Mouse (Mus musculus): ENCODE data around the gene Rab20. TPM values are rescaled to one million over a fixed set of nuclear protein-coding genes. Genes with fewer than 3 reads are reported as not detected.

Gene Rab20
- polyA plus RNA-seq, 1 experiment from 2014 or later, result 5.8 TPM

DNA sequence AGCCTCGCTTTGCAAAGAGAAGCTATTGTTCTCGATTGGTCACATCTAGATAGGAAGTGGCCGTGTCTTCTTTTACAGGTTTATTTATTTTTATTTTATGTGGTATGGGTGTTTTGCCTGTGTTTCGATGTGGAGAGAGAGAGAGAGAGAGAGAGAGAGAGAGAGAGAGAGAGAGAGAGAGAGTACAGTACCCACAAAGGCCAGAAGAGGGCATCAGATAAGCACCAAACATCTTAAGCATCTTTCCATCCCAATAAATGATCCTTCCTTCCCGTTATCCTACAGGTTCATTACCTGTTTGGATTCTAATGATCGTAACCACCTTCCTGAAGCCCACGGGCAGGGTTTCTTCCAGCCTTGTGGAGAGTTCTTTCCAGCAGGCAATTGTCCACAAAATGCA, 55.4 kb downstream of the Rab20 start:
- Histone ChIP-seq H3K4me1 (replicated peaks) (no peaks in the 10 kb centered on the region), H3K4me2 (no peak overlapping the region), H3K9me3 (replicated peaks) (no peaks in the 10 kb centered on the region), H3K36me3 (replicated peaks) (no peaks in the 10 kb centered on the region), H3K4me3 (replicated peaks) (no peak overlapping the region), H3K27me3 (no peaks in the 10 kb centered on the region), H3K27ac (replicated peaks) (no peak overlapping the region), H3K9ac (no peak overlapping the region)
- ATAC-seq (ENCODE audit: insufficient read depth), result no peak
- WGBS (ENCODE audit: insufficient replicate concordance), result 53% methylated on average over 7 of the region's 7 CpGs

DNA sequence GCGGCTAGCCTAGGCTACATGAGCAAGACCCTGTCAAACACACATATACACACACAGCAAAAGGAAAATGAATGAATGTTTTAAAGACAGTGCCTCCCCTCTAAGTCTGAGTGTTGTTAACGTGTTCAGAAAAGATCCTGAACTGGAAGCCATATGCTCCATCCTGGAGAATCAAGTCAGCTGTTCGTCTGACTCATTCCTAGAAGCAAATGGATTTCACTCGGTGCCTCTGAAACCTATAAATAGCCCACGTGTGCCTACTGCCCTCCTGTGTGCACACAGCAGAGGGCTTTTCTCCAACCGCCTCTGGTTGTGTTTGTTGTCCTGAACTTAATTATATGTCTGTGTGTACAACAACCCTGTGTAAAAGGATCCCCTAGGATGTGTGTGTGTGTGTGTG, 56.5 kb downstream of the Rab20 start:
- H3K4me2 ChIP-seq, result no peak overlapping the region
- no peaks in the 10 kb centered on the region for H3K4me1 ChIP-seq (replicated peaks)
- no peaks in the 10 kb centered on the region for H3K36me3 ChIP-seq (replicated peaks)
- no peak overlapping the region for H3K9ac ChIP-seq
- H3K4me3 ChIP-seq (replicated peaks), result no peak overlapping the region
- H3K9me3 ChIP-seq (replicated peaks), result no peaks in the 10 kb centered on the region
- H3K27ac ChIP-seq (replicated peaks), result no peak overlapping the region
- H3K27me3 ChIP-seq, result no peaks in the 10 kb centered on the region
- 53% methylated on average over 6 of the region's 6 CpGs for WGBS (ENCODE audit: insufficient replicate concordance)
- ATAC-seq (ENCODE audit: insufficient read depth), result no peak

GRCm38 (mm10) chr8:11421105-11421504, 57.4 kb downstream of the Rab20 start:
- Histone ChIP-seq H3K9ac (no peak overlapping the region), H3K4me1 (replicated peaks) (no peaks in the 10 kb centered on the region), H3K4me2 (no peak overlapping the region), H3K27me3 (no peaks in the 10 kb centered on the region), H3K4me3 (replicated peaks) (no peak overlapping the region), H3K27ac (replicated peaks) (no peak overlapping the region), H3K9me3 (replicated peaks) (no peaks in the 10 kb centered on the region), H3K36me3 (replicated peaks) (no peaks in the 10 kb centered on the region)
- ATAC-seq (ENCODE audit: insufficient read depth), result no peak
- WGBS (ENCODE audit: insufficient replicate concordance), result 48% methylated on average over 14 of the region's 14 CpGs

GRCm38 (mm10) chr8:11419645-11420044, 58.9 kb downstream of the Rab20 start:
- Histone ChIP-seq H3K4me3 (replicated peaks) (no peak overlapping the region), H3K4me2 (no peak overlapping the region), H3K27me3 (no peaks in the 10 kb centered on the region), H3K36me3 (replicated peaks) (no peaks in the 10 kb centered on the region), H3K9ac (no peak overlapping the region), H3K27ac (replicated peaks) (no peak overlapping the region), H3K4me1 (replicated peaks) (no peaks in the 10 kb centered on the region), H3K9me3 (replicated peaks) (no peaks in the 10 kb centered on the region)
- ATAC-seq (ENCODE audit: insufficient read depth), result no peak
- WGBS (ENCODE audit: insufficient replicate concordance), result 12% methylated on average over 2 of the region's 2 CpGs

DNA sequence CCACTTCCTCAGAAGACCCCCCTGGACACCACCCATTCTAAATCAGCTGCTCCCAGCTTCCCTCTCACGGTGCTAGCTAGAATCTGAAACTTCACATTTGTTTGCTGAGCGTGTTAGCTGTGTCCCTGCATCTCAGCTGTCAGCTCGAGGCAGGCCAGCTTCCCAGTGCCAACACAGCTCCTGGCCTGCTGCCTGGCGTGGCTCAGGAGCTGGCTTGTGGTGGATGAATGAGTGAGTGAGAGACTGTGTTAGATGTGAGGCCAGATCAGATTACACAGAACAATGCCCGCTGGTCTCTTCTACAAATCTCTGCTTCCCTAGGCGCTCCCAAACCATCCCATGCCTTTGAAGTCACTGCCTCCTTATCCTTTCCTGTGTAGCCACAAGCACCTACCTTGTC, 59.3 kb downstream of the Rab20 start:
- Histone ChIP-seq H3K4me3 (replicated peaks) (no peak overlapping the region), H3K27me3 (no peaks in the 10 kb centered on the region), H3K27ac (replicated peaks) (no peak overlapping the region), H3K36me3 (replicated peaks) (no peaks in the 10 kb centered on the region), H3K9ac (no peak overlapping the region), H3K4me1 (replicated peaks) (no peaks in the 10 kb centered on the region), H3K9me3 (replicated peaks) (no peaks in the 10 kb centered on the region), H3K4me2 (no peak overlapping the region)
- WGBS (ENCODE audit: insufficient replicate concordance), result 31% methylated on average over 6 of the region's 6 CpGs
- no peak for ATAC-seq (ENCODE audit: insufficient read depth)

GRCm38 (mm10) chr8:11417762-11418161, 60.7 kb downstream of the Rab20 start:
- no peak overlapping the region for H3K27ac ChIP-seq (replicated peaks)
- no peak for ATAC-seq (ENCODE audit: insufficient read depth)
- H3K4me2 ChIP-seq, result no peak overlapping the region
- H3K4me3 ChIP-seq (replicated peaks), result no peak overlapping the region
- H3K36me3 ChIP-seq (replicated peaks), result no peaks in the 10 kb centered on the region
- H3K27me3 ChIP-seq, result no peaks in the 10 kb centered on the region
- H3K9ac ChIP-seq, result no peak overlapping the region
- no peaks in the 10 kb centered on the region for H3K9me3 ChIP-seq (replicated peaks)
- H3K4me1 ChIP-seq (replicated peaks), result no peaks in the 10 kb centered on the region
- 58% methylated on average over 13 of the region's 13 CpGs for WGBS (ENCODE audit: insufficient replicate concordance)

- Histone ChIP-seq H3K4me2 (no peak overlapping the region), H3K36me3 (replicated peaks) (no peaks in the 10 kb centered on the region), H3K4me3 (replicated peaks) (no peak overlapping the region), H3K9ac (no peak overlapping the region), H3K27me3 (no peaks in the 10 kb centered on the region), H3K4me1 (replicated peaks) (no peaks in the 10 kb centered on the region), H3K9me3 (replicated peaks) (no peaks in the 10 kb centered on the region), H3K27ac (replicated peaks) (no peak overlapping the region)
- no peak for ATAC-seq (ENCODE audit: insufficient read depth)
- WGBS (ENCODE audit: insufficient replicate concordance), result 62% methylated on average over 10 of the region's 10 CpGs
These were observed 63.4 kb downstream of the Rab20 start for GRCm38 (mm10) chr8:11415089-11415488.

DNA sequence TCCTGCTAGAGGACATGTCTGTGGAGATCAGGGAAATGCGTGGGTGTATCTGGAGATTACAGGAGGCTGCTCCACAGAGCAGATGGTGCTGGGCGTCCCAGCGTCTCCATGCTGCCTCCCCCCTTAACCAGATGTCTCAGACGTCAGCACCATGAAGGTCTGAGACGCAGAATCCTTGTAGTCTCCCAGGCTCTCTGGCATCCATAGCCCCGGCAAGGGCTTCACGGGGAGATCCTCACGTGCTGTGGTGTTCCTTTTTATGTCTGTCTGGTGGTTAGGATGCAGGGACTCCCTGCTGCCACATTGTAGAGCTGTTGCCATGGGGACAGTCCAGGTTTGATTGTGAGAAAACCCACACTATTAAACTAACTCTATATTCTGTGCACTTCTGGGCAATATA, 64.2 kb downstream of the Rab20 start:
- no peak overlapping the region for H3K27ac ChIP-seq (replicated peaks)
- H3K9ac ChIP-seq, result no peak overlapping the region
- no peak for ATAC-seq (ENCODE audit: insufficient read depth)
- no peaks in the 10 kb centered on the region for H3K36me3 ChIP-seq (replicated peaks)
- WGBS (ENCODE audit: insufficient replicate concordance), result 49% methylated on average over 8 of the region's 8 CpGs
- no peaks in the 10 kb centered on the region for H3K4me1 ChIP-seq (replicated peaks)
- no peak overlapping the region for H3K4me2 ChIP-seq
- no peaks in the 10 kb centered on the region for H3K9me3 ChIP-seq (replicated peaks)
- no peaks in the 10 kb centered on the region for H3K27me3 ChIP-seq
- no peak overlapping the region for H3K4me3 ChIP-seq (replicated peaks)

- 61% methylated on average over 5 of the region's 5 CpGs for WGBS (ENCODE audit: insufficient replicate concordance)
- H3K27ac ChIP-seq (replicated peaks), result no peak overlapping the region
- H3K9me3 ChIP-seq (replicated peaks), result no peaks in the 10 kb centered on the region
- no peak overlapping the region for H3K4me2 ChIP-seq
- ATAC-seq (ENCODE audit: insufficient read depth), result no peak
- H3K4me3 ChIP-seq (replicated peaks), result no peak overlapping the region
- no peaks in the 10 kb centered on the region for H3K36me3 ChIP-seq (replicated peaks)
- no peaks in the 10 kb centered on the region for H3K4me1 ChIP-seq (replicated peaks)
- no peak overlapping the region for H3K9ac ChIP-seq
- no peaks in the 10 kb centered on the region for H3K27me3 ChIP-seq
These were observed 66.1 kb downstream of the Rab20 start for GRCm38 (mm10) chr8:11412450-11412849.

DNA sequence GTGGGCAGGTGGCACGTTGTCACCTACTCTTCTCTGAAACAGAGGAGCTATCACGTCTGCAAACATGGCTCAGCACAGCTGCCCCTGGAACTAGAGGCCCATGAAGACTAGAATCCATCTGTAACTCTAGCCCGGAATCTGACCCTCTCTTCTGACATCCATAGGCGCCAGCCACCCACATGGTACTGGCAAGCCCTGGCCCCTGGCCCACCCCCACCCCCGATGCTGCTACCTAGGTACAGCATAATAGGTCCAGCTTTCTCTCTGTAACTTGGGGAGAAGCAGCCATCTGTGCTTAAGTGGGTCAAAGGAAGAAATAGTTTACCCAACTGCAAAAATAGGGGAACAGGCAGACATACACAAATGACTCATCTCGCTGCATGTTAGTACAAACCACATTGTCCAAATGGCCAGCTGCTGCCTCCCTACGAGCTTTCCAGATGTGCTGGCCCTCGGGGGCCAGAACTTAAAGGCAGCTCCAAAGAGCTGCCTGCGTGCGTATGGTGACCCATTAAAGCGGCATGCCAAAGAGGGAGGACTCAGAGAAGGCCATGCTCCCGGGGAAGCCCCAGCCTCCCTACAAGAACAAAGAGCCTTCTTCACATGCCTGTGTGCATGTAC, 66.9 kb downstream of the Rab20 start:
- no peaks in the 10 kb centered on the region for H3K9me3 ChIP-seq (replicated peaks)
- no peak for ATAC-seq (ENCODE audit: insufficient read depth)
- WGBS (ENCODE audit: insufficient replicate concordance), result 59% methylated on average over 12 of the region's 12 CpGs
- H3K36me3 ChIP-seq (replicated peaks), result no peaks in the 10 kb centered on the region
- no peaks in the 10 kb centered on the region for H3K27me3 ChIP-seq
- no peak overlapping the region for H3K4me2 ChIP-seq
- no peak overlapping the region for H3K9ac ChIP-seq
- no peak overlapping the region for H3K4me3 ChIP-seq (replicated peaks)
- H3K4me1 ChIP-seq (replicated peaks), result no peaks in the 10 kb centered on the region
- no peak overlapping the region for H3K27ac ChIP-seq (replicated peaks)

DNA sequence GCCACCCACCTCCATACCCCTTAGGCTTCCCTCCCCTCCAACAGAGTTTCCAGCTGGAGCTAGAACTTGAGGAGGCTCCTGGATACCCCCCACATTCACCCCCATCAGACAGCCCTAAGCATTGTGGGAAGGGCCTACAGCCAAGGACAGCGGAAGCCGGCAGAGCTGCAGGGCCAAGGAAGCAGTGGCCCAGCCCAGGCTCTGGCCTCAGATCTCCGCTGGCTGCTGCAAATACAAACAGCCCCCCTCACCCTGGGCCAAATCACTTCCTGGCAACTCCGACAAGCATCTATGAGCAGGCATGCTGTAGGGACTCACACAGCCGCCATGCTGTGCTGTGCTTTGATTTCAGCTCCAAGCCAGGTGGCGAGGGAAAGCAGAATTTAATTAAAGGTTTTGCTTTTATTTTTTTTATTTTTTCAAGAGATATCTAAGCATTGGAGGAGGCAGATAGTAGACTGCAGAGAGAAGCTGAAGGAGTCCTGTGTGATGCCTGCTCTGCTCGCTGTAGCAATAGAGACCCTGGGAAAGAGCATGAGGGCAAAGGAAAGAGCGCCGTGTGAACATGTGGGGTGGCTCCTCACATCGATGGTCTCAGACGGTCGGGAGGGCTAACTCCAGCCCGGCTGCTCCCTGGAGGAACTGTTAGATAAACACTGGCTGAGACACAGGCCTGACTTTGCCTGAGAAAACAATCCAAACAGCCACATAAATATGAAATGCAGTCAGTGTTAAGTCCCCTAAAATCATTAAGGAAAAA, 72.6 kb downstream of the Rab20 start:
- Histone ChIP-seq H3K9me3 (replicated peaks) (no peaks in the 10 kb centered on the region), H3K9ac (no peak overlapping the region), H3K27ac (replicated peaks) (no peak overlapping the region), H3K4me2 (no peak overlapping the region), H3K27me3 (no peaks in the 10 kb centered on the region), H3K4me3 (replicated peaks) (no peak overlapping the region), H3K4me1 (replicated peaks) (no peaks in the 10 kb centered on the region), H3K36me3 (replicated peaks) (no peaks in the 10 kb centered on the region)
- 60% methylated on average over 13 of the region's 13 CpGs for WGBS (ENCODE audit: insufficient replicate concordance)
- no peak for ATAC-seq (ENCODE audit: insufficient read depth)

- H3K9ac ChIP-seq, result no peak overlapping the region
- ATAC-seq (ENCODE audit: insufficient read depth), result no peak
- no peaks in the 10 kb centered on the region for H3K27me3 ChIP-seq
- no peak overlapping the region for H3K27ac ChIP-seq (replicated peaks)
- H3K36me3 ChIP-seq (replicated peaks), result no peaks in the 10 kb centered on the region
- no peak overlapping the region for H3K4me3 ChIP-seq (replicated peaks)
- H3K4me2 ChIP-seq, result no peak overlapping the region
- no peaks in the 10 kb centered on the region for H3K4me1 ChIP-seq (replicated peaks)
- H3K9me3 ChIP-seq (replicated peaks), result no peaks in the 10 kb centered on the region
- whole genome bisulfite sequencing (ENCODE audit: insufficient replicate concordance), result 53% methylated on average over 4 of the region's 4 CpGs
These were observed 73.9 kb downstream of the Rab20 start for GRCm38 (mm10) chr8:11404614-11405013.

Measured in liver, embryonic 15.5 days (tissue).